Mouse (Mus musculus) cerebellum, adult (tissue): ENCODE data around the gene Abcc9.
A peak's percentile ranks its signal among the peaks of the same experiment; 100 is the strongest.
"Not testable (repeated sequence)": the region's sequence is repeated elsewhere in the genome, so short reads cannot be mapped to it uniquely, and the experiment has no call there.

Source experiments
- ATAC-seq: cut with Nextera tagmentation; 2 replicates; pipeline ENCODE4 v1.9.2; 2017; ENCODE audit warnings: mild to moderate bottlenecking, moderate library complexity, mixed read lengths; ENCODE audit not compliant: insufficient number of reproducible peaks, low FRiP score, low TSS enrichment

Gene Abcc9

DNA sequence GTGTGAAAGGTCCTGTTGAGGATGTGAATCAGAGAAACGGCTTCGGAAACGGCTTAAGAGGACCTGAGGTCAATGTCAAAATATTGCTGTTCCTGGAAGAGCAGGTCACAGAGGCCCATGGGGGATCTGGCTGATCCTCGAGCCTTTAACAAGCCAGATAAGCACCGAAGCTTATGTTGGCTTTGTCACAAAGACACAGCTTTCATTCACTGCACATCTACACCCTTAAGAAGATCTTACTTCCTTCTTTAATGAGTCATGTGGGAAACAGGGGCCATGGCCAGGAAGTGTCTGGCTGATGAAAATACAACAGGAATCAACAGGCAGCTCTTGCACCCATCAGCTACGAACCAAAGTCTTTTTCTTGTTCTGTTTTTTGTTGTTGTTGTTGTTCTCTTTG is 6.3 kb upstream of the Abcc9 start:
- no peak for ATAC-seq

DNA sequence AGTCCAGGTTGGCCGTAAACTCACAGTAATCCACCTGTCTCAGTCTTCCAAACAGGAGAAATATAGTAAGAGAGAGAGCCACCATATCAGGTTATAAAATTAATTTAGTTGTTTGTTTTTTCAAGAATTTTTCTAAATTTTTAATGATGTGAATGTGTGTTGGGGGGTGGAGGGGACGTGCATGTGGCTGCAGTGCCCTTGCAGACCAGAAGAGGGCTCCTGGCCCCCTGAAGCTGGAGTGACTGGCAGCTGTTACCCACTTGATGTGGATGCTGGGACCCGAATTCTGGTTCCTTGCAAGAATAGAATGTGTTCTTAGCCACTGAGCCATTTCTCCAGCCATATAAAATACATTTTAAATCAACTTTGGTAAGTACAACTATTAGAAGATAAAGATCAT is 4.6 kb upstream of the Abcc9 start:
- ATAC-seq = no peak

DNA sequence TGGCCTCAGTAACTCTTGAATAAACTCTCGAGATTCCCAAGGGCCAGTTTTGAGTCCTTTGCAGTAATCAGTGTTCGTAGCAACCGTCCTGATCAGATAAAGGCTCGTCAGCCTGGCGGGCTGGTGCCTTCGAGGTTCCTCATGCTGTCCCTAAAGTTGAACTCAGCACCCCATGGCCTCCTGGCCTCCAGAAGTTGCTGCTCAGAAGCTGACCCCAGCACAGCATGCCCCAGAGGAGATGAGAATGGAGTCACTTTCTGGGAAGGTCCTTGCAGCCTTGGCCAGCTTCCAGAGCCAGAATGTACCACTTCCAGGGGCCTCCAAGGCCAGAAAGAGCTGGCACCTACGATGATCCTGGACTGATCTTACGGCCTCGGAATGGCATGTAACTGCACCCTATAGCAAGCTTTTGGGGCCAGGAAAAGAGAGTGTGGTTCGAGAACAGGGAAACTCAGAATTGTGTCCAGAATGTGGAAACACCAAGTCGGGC is 1.4 kb upstream of the Abcc9 start:
- ATAC-seq = no peak

DNA sequence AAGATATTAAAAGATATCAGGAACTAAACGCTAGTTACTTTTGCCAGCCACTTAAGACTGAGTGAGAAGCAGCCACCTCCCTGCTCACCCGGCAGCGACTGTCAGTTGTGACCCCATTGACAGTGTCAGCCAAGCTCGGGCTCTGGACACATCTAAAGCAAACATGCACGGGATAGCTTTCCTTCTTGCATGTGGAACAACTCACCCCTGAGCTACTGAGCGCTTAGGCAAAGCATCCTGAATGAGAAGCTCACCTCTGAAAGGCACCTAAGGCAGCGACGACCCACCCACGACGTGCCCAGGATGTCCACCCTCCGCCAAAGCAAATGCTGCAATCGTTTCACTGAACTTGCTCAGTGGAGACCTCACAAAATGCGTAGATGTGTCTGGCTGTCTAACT is 954 bp downstream of the Abcc9 start:
- no peak for ATAC-seq

DNA sequence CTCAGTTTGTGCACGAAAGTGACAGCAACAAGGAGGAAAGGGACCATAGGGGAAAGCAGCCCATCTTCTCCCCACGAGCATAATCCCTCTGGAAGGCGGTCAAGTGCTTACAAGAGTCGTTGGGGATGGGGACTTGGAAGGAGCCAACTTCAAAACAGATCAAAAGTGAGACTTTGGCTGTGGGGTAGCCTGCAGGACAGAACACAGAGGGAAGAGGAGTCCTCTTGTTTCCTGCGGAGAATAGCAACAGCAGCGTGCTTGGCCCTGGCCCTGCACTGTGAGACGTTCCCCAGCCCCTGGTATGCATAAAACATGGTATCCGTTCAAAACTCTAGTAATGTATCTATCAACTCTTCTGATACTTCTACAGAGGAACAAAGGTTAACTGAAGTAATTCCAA is 1.4 kb downstream of the Abcc9 start:
- ATAC-seq = no peak

DNA sequence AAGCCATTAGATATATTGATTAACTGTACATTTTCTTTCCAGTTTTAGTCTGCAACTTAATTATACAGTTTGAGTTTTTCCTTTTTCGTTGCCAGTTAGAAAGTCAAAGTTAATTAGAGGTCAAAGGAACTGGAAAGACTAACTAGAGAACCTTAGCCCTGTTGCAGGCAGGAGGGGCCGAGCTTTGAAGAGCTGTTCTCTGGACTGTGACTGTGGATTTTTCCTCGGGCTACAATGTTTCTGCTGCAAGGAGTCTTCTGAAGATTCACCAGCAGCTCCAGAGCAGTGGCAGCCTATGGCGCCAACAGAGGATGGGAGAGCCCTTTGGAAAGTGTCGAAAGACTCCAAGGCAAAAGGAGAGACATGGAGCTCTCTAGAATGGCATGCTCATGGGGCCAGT is 10.0 kb downstream of the Abcc9 start:
- no peak for ATAC-seq

DNA sequence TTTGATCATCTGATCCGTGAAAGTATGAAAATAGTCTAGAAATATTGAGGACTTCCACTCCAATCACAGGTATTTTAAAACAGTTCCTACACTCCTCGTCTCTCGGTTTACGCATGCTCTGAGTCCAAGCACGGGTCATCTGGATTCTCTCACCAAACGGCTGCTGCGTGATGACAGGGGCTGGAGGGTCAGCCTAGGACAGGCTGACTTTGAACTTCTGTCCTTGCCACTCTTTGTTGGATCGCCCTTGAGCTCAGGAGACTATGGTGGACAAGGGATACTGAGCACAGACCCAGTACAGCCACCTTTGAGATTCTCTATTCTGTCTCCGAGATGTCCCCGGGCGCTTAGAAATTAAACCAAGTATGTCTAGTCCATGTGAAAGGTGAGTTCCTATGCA is 12.4 kb downstream of the Abcc9 start:
- ATAC-seq = no peak

DNA sequence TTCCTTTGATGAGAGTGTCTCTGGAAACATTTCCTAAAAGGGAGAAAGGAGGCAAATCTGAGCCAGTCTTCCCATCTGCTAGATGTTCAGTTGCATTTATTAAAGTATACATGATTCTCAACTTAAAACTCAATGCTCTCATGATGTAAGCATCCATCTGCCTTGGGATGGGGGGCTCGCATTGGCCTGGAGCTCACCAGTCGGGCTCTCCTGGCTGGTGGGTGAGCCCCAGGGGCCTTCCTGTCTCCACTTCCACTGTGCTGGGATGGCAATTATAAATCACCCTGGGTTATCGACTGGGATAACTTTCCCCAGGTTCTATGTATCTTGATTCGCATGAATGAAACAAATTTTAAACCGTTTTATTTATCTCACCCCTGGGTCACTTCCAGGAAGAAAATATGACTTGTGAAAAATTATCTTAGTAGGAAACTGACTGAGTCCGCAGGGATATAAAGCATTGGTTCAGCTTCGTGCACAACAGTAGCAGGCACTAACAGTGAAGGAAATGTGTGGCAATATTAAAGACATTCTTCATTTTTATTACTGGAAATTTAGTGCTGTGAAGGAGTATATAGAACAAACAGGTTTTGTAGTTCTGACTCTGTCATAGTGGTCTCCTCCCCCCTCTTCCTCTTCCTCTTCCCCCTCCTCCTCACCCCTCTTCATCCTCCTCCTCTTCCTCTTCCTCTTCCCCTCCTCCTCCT is 19.0 kb downstream of the Abcc9 start:
- no peak for ATAC-seq

DNA sequence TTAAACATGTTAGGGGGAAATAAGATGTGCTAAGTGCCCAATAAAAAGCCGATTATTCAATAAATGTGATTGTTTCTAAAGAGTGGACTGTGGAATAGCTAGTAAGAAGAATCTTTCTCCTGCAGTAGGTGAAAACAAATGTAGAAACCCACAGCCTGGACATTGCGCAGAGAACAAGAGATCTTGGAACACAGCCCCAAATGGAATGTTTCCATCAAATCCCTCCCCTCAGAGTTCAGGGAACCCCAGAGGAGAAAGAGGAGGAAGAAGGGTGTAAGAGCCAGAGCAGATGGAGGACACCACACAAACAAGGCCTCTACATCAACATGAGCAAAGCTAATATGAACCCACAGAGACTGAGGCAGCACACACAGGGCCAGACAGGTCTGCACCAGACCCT is 32.1 kb downstream of the Abcc9 start:
- no peak for ATAC-seq

DNA sequence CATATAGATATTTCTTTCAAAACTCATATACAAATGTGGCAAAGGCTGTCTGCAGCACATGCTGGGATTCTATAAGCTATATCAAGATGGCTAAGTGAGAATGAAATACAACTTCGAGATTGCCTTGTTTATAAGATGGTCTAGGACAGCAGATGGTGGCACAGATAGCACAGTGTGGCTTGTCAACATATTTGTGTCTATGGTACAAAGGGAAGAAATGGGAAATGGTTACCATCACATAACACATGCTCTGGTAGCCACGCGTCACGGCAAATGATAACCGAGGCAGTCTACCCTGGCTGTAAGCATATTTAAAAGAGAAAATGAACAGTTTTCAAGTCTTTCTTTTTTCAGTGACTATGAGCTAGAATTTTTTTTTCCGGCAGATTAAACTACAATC is 32.8 kb downstream of the Abcc9 start:
- ATAC-seq = no peak

DNA sequence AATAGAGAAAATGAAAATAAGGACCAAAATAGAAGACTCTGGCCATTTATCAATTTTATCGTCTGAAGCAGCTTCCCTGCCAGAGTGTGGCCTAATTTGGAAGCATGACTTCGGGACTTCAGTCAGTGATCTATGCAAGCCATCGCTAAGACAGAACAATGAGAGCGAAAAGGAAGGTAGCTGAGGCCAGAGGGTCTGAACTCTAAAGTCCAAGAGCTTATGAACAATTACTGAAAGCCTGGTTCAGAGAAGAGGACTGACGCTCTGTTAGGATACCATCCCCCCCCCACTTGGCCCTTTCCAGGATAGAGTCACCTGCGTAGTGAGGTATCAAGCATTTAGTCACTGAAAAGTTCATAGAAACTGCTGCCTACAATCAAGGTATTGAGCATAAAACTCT is 33.3 kb downstream of the Abcc9 start:
- no peak for ATAC-seq

DNA sequence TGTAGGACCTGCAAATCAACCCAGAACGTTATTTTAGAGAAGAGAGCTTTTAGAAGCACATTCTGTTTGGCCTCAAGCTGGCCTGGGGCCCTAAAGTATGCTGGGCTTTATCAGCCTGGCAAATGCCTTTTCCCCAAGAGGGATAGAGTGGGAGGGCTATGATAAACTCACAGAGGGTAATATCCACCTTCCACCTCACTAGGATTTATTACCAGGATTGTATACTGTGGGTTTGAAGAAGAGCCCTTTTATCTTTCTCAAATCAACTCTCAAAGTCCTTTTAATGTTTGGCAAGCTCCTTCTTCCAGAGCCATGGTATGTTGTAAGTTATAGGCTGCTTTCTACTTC is 33.7 kb downstream of the Abcc9 start:
- no peak for ATAC-seq

DNA sequence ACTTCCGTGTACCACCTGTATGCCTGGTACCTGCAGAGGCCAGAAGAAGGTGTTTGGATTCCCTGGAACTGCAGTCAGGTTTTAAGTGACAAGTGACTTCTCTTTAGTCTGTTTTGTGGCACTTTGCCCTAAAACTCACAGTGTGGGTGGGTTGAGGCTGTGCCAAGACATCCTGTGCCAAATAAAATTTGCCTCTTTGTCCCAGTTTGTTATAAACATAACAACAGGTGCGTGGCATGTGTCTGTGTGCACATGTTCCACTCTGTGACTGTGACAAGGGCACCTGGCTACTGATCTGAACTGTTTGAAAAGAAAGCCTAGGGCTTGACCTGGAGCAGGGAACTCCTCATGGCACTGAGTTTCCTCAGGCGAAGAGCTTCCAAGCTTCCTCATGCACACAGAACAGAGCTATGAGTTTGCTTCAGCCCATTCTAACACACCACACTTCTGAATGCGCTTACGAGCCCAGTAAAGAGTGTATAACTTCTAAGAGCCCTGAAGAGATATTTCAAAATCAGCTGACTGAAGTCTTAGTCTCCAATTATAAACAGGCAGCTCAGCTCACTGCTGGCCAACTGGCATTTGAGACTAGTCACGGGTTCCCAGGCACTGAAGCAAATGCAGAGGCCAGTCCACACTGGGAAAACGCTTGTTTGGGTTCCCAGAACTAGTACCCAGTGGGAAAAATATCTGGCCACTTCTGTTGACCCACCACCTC is 34.3 kb downstream of the Abcc9 start:
- ATAC-seq = no peak

DNA sequence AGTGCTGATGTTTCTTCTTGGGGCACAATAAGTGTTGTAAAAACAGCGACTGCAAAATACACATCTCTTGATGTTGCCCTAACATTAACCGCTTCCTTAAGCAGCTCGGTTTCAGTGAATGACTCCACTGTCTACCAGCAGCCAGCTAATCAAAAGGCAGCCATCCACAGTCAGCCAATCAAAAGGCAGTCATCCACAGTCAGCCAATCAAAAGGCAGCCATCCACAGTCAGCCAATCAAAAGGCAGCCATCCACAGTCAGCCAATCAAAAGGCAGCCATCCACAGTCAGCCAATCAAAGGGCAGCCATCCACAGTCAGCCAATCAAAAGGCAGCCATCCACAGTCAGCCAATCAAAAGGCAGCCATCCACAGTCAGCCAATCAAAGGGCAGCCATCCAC is 40.1 kb downstream of the Abcc9 start:
- ATAC-seq = not testable (repeated sequence)

DNA sequence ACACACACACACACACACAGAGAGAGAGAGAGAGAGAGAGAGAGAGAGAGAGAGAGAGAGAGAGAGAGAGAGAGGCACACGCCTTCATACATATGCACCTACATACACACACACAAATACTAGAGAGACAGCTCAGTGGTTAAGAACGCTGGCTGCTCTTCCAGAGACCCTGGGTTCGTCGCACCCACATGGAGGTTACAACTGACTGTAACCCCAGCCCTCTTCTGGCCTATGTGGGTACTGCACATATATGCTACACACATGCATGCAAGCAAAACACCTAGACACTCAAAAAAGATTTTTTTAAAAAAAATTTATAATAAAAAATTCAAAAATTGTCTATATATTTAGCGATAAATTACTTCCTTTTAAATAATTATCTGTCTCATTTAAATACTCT is 43.1 kb downstream of the Abcc9 start:
- ATAC-seq = no peak

DNA sequence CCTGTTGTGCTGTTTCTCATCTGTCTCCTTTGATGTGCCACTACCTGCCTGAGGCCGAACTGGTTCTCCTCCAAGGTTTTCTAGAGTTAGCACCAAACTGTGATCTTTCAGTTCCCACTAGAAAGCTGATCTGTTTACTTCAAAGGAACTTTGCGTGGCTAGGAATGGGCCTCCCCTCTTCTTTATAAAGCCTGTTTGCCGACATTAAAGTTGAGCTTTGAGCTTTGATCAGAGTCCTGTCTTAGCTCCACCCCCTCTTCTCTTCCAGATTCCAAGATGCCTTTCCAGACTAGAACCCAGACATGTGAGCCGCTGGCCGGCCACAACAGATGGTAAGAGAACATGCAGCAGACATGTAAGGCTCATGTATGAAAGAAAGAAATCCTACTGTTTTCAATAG is 47.6 kb downstream of the Abcc9 start:
- no peak for ATAC-seq

DNA sequence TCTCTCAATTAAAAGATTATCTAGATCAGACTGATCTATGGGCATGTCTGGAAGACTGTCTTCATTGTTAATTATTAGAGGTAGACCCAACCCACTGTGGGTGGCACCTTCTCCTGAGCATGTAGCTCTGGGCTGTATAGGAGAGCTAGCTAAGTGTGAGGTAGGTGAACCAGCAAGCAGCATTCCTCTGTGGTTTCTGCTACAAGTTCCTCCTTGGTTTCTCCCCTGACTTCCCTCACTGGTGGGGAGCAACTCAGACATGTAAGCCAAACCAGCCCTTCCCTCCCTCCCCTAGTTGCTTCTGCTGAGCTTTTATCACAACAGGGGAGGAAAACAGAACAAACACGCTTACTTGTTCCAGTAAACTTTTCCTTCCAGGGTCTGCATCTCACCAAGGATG is 49.9 kb downstream of the Abcc9 start:
- ATAC-seq = 0 out of 2 replicates have a peak, but pooled peaks have one; percentile 26

DNA sequence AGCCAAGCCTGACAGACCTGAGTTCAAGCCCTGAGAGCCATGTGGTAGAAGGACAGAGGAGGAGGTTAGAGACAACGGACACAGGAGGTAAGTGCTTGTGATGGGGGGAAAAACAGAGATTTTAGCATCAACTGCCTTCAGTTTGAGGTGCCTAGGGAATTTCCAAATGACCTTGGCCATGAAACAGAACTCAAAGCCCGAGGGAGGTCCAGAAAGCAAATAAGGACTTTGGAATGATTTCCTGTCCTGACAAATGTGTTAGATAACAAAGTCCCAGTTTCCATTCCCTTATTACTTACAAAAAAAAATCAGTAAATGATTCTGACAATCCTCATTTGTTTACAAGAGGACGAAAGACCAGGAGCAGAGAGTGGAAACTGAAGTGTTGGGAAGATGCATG is 52.8 kb downstream of the Abcc9 start:
- no peak for ATAC-seq

DNA sequence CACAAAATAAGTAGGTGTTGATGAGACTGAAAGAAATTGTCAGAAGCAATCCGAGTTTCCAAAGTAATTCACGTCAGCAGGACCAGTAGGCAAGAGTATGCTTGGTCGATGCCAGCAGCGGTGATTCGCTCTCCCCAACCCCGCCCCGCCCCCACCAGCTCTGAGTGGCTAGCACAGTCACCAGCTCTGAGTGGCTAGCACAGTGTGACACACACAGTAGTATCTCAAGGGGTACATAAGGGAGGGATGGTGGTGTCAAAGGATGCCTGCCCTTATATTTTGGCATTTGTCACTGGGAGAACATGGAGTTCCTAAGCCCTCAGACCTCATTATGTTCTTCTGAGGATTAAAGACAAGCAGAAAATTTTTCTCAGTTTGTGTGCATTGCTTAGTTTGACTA is 56.6 kb downstream of the Abcc9 start:
- ATAC-seq = no peak

DNA sequence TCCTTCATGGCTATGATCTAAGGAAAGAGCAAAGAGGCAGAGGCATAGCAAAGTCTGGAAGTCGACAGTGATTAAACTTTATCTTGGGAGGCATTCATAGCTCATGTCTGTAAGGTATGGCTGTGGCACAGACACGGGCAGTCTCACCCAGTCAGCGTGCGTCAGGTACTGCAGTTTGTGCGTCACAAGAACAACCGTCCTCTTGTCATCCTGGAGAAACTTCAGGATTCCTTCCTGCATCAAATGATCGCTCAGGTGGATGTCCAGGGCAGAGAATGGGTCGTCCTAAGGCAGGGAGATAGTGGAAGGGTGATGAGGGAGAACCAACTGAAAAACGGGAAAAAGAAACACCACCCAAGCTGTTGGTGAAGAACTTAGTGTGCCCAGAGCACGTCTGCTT is 62.8 kb downstream of the Abcc9 start:
- ATAC-seq = no peak

DNA sequence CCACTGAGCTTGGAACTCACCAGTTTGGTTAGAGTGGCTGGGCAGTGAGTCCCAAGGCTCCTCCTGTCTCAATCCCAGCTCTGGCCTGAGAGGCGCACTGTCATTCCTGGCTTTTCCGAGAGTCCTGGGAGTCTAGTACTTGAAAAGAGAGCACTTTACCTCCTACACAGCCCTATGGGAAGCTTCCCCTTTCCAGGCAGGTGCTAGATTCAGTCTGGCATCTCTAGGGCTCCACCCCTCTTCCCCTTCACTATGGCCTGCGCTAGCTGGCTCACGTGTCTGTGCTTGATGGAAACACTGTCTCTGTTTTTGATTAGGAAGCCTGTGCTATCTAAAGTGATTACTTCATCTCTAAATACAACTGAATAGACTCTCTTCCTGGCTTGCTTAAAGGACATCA is 66.5 kb downstream of the Abcc9 start:
- no peak for ATAC-seq

DNA sequence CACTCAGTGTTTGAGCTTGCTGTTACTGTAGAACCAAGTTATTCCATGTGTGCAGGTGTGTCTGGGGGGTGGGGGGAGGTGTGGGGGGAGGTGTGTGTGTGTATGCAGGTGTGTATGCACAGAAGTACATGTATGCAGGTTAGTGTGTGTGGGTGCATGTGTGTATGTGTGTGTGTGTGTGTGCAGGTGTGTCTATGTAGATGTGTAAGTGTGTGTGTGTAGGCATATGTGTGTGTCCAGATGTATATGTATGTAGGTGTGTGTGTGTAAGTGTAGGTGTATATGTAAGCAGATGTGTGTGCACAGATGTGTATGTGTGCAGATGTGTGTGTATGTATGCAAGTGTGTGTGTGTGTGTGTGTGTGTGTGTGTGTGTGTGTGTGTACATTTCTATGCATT is 66.9 kb downstream of the Abcc9 start:
- no peak for ATAC-seq
